ENCODE assay signal across 21 mouse cellular contexts in genomic region chr7:66195881-66196280, GRCm38 (mm10).
DNase-seq lines count a peak whose midpoint lies in the region; ATAC-seq lines count a peak whose summit lies in the region.
"Had no signal": no experiment of that assay in that cellular context is flagged by ENCODE, and none has a peak within 500 bp of the region (broad histone marks: within the 10 kb centered on the region; RNA-seq: fewer than 3 reads in every experiment).

No protein-coding gene starts in this region.

- 0 out of 2 replicates have a peak overlapping the region, but pooled peaks have one; percentile 13 for H3K4me2 ChIP-seq in heart, embryonic 12.5 days
- H3K4me2 ChIP-seq: embryonic facial prominence, embryonic 13.5 days; hindbrain, embryonic 12.5 days; limb, embryonic 15.5 days; neural tube, embryonic 15.5 days; stomach, embryonic 15.5 days had no signal

- no peak for DNase-seq in heart, postnatal 36 days
- DNase-seq in retina, adult 2 months (ENCODE audit: low read depth, low spot score) = peak; percentile 65
- DNase-seq in retina, embryonic 14.5 days (ENCODE audit: low spot score) = no peak
- DNase-seq in limb, embryonic 10.5 days (ENCODE audit: low spot score) = no peak
- peak; percentile 32 for DNase-seq in retina, postnatal 1 day
- DNase-seq in urinary bladder, postnatal 14 days (ENCODE audit: low spot score) = no peak
- DNase-seq: adrenal gland, postnatal 25 days; cerebellum, adult 8-10 months; gastrocnemius, postnatal 25 days; kidney, adult 9 months; kidney, postnatal 4 days; lung, postnatal 14 days; midbrain, embryonic 14.5 days; thymus, adult 2 months had no signal

- H3K4me1 ChIP-seq in heart, embryonic 12.5 days (replicated peaks) = peaks cover 64% of the 10 kb centered on the region
- H3K4me1 ChIP-seq in limb, embryonic 10.5 days = peaks cover 29% of the 10 kb centered on the region

- H3K27ac ChIP-seq in heart, embryonic 12.5 days (ENCODE audit: poor library complexity, severe bottlenecking) = peak overlapping the region; percentile 93
- peak overlapping the region; percentile 58; the same call in 1 of the 2 replicates for H3K27ac ChIP-seq in limb, embryonic 10.5 days
- H3K27ac ChIP-seq: embryonic facial prominence, embryonic 13.5 days; hindbrain, embryonic 12.5 days; limb, embryonic 15.5 days; neural tube, embryonic 15.5 days; stomach, embryonic 15.5 days had no signal

- H3K27me3 ChIP-seq in heart, embryonic 12.5 days (replicated peaks) = no peaks in the 10 kb centered on the region
- no peaks in the 10 kb centered on the region for H3K27me3 ChIP-seq in limb, embryonic 10.5 days (ENCODE audit: low read depth, poor library complexity, severe bottlenecking)
- H3K27me3 ChIP-seq: embryonic facial prominence, embryonic 13.5 days; hindbrain, embryonic 12.5 days; limb, embryonic 15.5 days; neural tube, embryonic 15.5 days; stomach, embryonic 15.5 days had no signal

- ATAC-seq in heart, embryonic 12.5 days (ENCODE audit: insufficient number of reproducible peaks, low FRiP score) = no peak

- intact Hi-C loops in heart, postnatal 36 days (cut with DNase I) = loop anchor here (5.0 kb wide), 2 partner anchors 39 to 89 kb away; partner anchors contain the start of gene Chsy1

- WGBS in heart, embryonic 12.5 days = 22% methylated on average over 1 of the region's 1 CpGs
- 89% methylated on average over 1 of the region's 1 CpGs for WGBS in limb, embryonic 10.5 days

- H3K4me3 ChIP-seq in heart, embryonic 12.5 days = no peak overlapping the region
- no peak overlapping the region for H3K4me3 ChIP-seq in limb, embryonic 10.5 days
- H3K4me3 ChIP-seq: embryonic facial prominence, embryonic 13.5 days; hindbrain, embryonic 12.5 days; limb, embryonic 15.5 days; myocyte; neural tube, embryonic 15.5 days; stomach, embryonic 15.5 days had no signal

- H3K9me3 ChIP-seq in heart, embryonic 12.5 days (replicated peaks) = no peaks in the 10 kb centered on the region
- no peaks in the 10 kb centered on the region for H3K9me3 ChIP-seq in limb, embryonic 10.5 days (replicated peaks)
- H3K9me3 ChIP-seq: embryonic facial prominence, embryonic 13.5 days; hindbrain, embryonic 12.5 days; limb, embryonic 15.5 days; neural tube, embryonic 15.5 days; stomach, embryonic 15.5 days had no signal

- H3K36me3 ChIP-seq in heart, embryonic 12.5 days = no peaks in the 10 kb centered on the region
- H3K36me3 ChIP-seq in limb, embryonic 10.5 days = no peaks in the 10 kb centered on the region
- H3K36me3 ChIP-seq: embryonic facial prominence, embryonic 13.5 days; hindbrain, embryonic 12.5 days; limb, embryonic 15.5 days; neural tube, embryonic 15.5 days; stomach, embryonic 15.5 days had no signal

- H3K9ac ChIP-seq in heart, embryonic 12.5 days = no peak overlapping the region
- H3K9ac ChIP-seq: embryonic facial prominence, embryonic 13.5 days; hindbrain, embryonic 12.5 days; limb, embryonic 15.5 days; neural tube, embryonic 15.5 days; stomach, embryonic 15.5 days had no signal

Comparison
In these comparisons a context has a peak if more than half of its experiments do, and no peak if none do; other contexts are left out.
1. DNase-seq: peak in retina, adult 2 months (single experiment) and retina, postnatal 1 day (single experiment); none in heart, postnatal 36 days (0 of 2), retina, embryonic 14.5 days (single experiment), limb, embryonic 10.5 days (single experiment) and urinary bladder, postnatal 14 days (single experiment).